Mouse (Mus musculus): Measurements from ENCODE around the gene Zmynd12.

Zmynd12 gene

GRCm38 (mm10) chr4:119447786-119448185 lies 25.2 kb downstream of the Zmynd12 start:
- DNase-seq (ENCODE audit: low spot score in 2 of 2), result no peak

GRCm38 (mm10) chr4:119450436-119450835 lies 27.8 kb downstream of the Zmynd12 start:
- DNase-seq (ENCODE audit: low spot score in 2 of 2), result no peak

- DNase-seq (ENCODE audit: low spot score in 2 of 2), result no peak
Observed at GRCm38 (mm10) chr4:119453128-119453527, 30.5 kb downstream of the Zmynd12 start.

- no peak for DNase-seq (ENCODE audit: low spot score in 2 of 2)
Observed at GRCm38 (mm10) chr4:119453533-119453932, 30.9 kb downstream of the Zmynd12 start.

- peak in 1 of 2 experiments; percentile 6 for DNase-seq (ENCODE audit: low spot score in 2 of 2)
Observed at GRCm38 (mm10) chr4:119460296-119460695, 37.7 kb downstream of the Zmynd12 start.

- peak in 1 of 2 experiments; percentile 39 for DNase-seq (ENCODE audit: low spot score in 2 of 2)
Observed at GRCm38 (mm10) chr4:119460728-119461141, 38.1 kb downstream of the Zmynd12 start.

- no peak for DNase-seq (ENCODE audit: low spot score in 2 of 2)
Observed at GRCm38 (mm10) chr4:119462457-119462856, 39.8 kb downstream of the Zmynd12 start.

GRCm38 (mm10) chr4:119462858-119463755 lies 40.5 kb downstream of the Zmynd12 start:
- peak in 1 of 2 experiments; percentile 57 for DNase-seq (ENCODE audit: low spot score in 2 of 2)

- DNase-seq (ENCODE audit: low spot score in 2 of 2), result no peak
Observed at GRCm38 (mm10) chr4:119463756-119464419, 41.3 kb downstream of the Zmynd12 start.

GRCm38 (mm10) chr4:119465841-119466240 lies 43.2 kb downstream of the Zmynd12 start:
- no peak for DNase-seq (ENCODE audit: low spot score in 2 of 2)

- DNase-seq (ENCODE audit: low spot score in 2 of 2), result peak in 1 of 2 experiments; percentile 14
Observed at GRCm38 (mm10) chr4:119467720-119468380, 45.2 kb downstream of the Zmynd12 start.

GRCm38 (mm10) chr4:119472545-119472944 lies 49.9 kb downstream of the Zmynd12 start:
- DNase-seq (ENCODE audit: low spot score in 2 of 2), result no peak

- DNase-seq (ENCODE audit: low spot score in 2 of 2), result no peak
Observed at GRCm38 (mm10) chr4:119473150-119473549, 50.5 kb downstream of the Zmynd12 start.

GRCm38 (mm10) chr4:119483051-119483450 lies 60.4 kb downstream of the Zmynd12 start:
- no peak for DNase-seq (ENCODE audit: low spot score in 2 of 2)

GRCm38 (mm10) chr4:119484882-119485281 lies 62.3 kb downstream of the Zmynd12 start:
- DNase-seq (ENCODE audit: low spot score in 2 of 2), result no peak

GRCm38 (mm10) chr4:119489666-119490065 lies 67.1 kb downstream of the Zmynd12 start:
- DNase-seq (ENCODE audit: low spot score in 2 of 2), result no peak

GRCm38 (mm10) chr4:119490806-119491205 lies 68.2 kb downstream of the Zmynd12 start:
- DNase-seq (ENCODE audit: low spot score in 2 of 2), result no peak

- DNase-seq (ENCODE audit: low spot score in 2 of 2), result peak; percentile 6 to 44
Observed at GRCm38 (mm10) chr4:119492291-119492932, 69.8 kb downstream of the Zmynd12 start, which contains the start of gene Rimkla. Gene Rimkla (minus strand): TSS chr4:119492628.

- DNase-seq (ENCODE audit: low spot score in 2 of 2), result no peak
Observed at GRCm38 (mm10) chr4:119492933-119493327, 70.3 kb downstream of the Zmynd12 start.

GRCm38 (mm10) chr4:119498319-119498848 lies 75.8 kb downstream of the Zmynd12 start:
- DNase-seq (ENCODE audit: low spot score in 2 of 2), result no peak

GRCm38 (mm10) chr4:119511591-119511990 lies 89.0 kb downstream of the Zmynd12 start:
- no peak for DNase-seq (ENCODE audit: low spot score in 2 of 2)
